Mouse (Mus musculus): ENCODE results near the gene Slc26a1. TPM values are rescaled to one million over a fixed set of nuclear protein-coding genes. Genes with fewer than 3 reads are reported as not detected.
A peak's percentile ranks its signal among the peaks of the same experiment; 100 is the strongest.

Slc26a1 gene
- polyA plus RNA-seq, 1 experiment from 2014 or later, result 0.22 TPM

DNA sequence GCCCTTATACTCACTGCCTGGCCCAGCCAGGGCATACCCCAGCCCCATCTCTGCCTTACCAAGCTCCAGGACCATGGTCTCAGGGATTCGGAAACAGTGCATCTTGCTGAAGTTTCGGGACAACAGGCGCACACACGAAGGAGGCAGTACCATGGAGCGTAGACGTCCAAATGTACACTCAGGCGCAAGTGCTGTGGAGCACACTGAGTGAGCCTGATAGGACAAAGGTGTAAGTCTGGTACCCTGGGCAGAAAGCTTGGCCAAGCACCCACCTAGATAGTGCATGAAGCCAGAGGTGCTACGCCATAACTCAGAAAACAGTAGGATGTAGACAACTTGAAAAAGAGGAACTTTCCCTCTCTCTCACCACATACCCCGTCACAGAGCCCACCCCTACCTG, 20.0 kb downstream of the Slc26a1 start:
- Histone ChIP-seq H3K4me1 (replicated peaks; ENCODE audit: control insufficient read depth, insufficient read depth) (peaks cover 3% of the 10 kb centered on the region), H3K9me3 (ENCODE audit: control insufficient read depth, low read length) (no peaks in the 10 kb centered on the region), H3K27ac (replicated peaks) (no peak overlapping the region), H3K9ac (ENCODE audit: low read length) (no peak overlapping the region), H3K4me2 (replicated peaks; ENCODE audit: low read depth) (no peak overlapping the region), H3K36me3 (ENCODE audit: control insufficient read depth, insufficient read depth, low read length) (peaks cover 16% of the 10 kb centered on the region; the same call in 1 of the 2 replicates), H3K4me3 (ENCODE audit: low read depth, low read length) (no peak overlapping the region), H3K27me3 (ENCODE audit: control insufficient read depth, insufficient read depth, low read length) (no peaks in the 10 kb centered on the region)
- 98% methylated on average over 9 of the region's 9 CpGs for WGBS
- DNase-seq (ENCODE audit: low spot score) (no peak), ATAC-seq (ENCODE audit: low FRiP score, low TSS enrichment) (no peak)
- TF ChIP-seq CTCF (IDR thresholded peaks at IDR 0.05; ENCODE audit: low read depth) (no peak), EP300 (optimal IDR thresholded peaks at IDR 0.05) (no peak)

DNA sequence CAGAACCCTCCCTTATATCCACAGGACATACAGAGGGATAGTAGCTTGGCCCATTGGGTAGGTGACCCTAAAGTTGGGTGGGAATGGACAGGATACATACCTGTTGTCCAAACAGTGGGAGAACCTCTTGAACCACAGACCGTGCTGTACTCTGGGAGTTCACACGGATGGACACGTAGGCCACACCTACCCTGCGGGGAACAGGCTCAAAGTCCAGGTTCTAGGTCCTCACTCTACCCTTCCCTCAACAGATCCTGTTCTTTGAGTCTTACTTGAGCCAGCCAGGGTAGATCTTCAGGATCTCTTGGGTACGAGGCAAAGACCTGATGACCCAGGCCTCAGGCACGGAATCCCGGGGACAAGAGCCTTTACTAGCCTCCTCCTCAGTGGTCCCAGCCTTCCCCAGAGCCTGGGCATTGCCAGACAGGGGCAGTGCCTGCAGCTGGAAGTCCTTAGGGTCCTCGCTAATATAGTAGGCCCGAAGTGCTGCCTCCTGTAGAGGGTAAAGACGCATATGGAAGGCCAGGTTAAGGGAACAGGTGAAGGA, 20.9 kb downstream of the Slc26a1 start:
- no peak overlapping the region for H3K4me2 ChIP-seq (replicated peaks; ENCODE audit: low read depth)
- TF ChIP-seq CTCF (IDR thresholded peaks at IDR 0.05; ENCODE audit: low read depth) (no peak), EP300 (optimal IDR thresholded peaks at IDR 0.05) (no peak)
- no peaks in the 10 kb centered on the region for H3K27me3 ChIP-seq (ENCODE audit: control insufficient read depth, insufficient read depth, low read length)
- no peak overlapping the region for H3K4me3 ChIP-seq (ENCODE audit: low read depth, low read length)
- no peaks in the 10 kb centered on the region for H3K9me3 ChIP-seq (ENCODE audit: control insufficient read depth, low read length)
- 89% methylated on average over 10 of the region's 10 CpGs for WGBS
- H3K4me1 ChIP-seq (replicated peaks; ENCODE audit: control insufficient read depth, insufficient read depth), result no peaks in the 10 kb centered on the region; the same call in 1 of the 2 replicates
- H3K9ac ChIP-seq (ENCODE audit: low read length), result no peak overlapping the region
- DNase-seq (ENCODE audit: low spot score) (no peak), ATAC-seq (ENCODE audit: low FRiP score, low TSS enrichment) (peak; percentile 13; the same call in 1 of the 2 replicates)
- no peak overlapping the region for H3K27ac ChIP-seq (replicated peaks)
- H3K36me3 ChIP-seq (ENCODE audit: control insufficient read depth, insufficient read depth, low read length), result peaks cover 17% of the 10 kb centered on the region; the same call in 1 of the 2 replicates

DNA sequence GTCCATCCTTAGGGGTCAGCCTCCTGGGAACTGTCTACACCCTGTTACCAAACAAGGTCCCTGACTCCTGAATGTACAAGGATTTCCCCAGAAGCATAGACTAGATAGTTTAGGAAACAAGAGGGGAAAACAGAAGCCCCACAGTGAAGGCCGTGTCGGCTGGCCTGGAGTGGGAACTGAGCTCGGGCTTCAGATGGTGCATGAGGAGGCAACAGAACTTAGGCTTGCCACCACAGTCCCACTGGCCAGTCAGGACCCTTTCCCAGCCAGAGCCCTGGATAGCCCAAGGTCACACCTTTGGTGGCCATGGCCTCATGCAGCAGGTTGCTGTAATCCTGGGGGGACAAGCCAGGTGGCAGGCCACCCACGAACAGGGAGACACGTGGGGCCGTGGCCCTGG, 22.0 kb downstream of the Slc26a1 start:
- H3K9me3 ChIP-seq (ENCODE audit: control insufficient read depth, low read length), result no peaks in the 10 kb centered on the region
- H3K27me3 ChIP-seq (ENCODE audit: control insufficient read depth, insufficient read depth, low read length), result no peaks in the 10 kb centered on the region
- peaks cover 26% of the 10 kb centered on the region for H3K36me3 ChIP-seq (ENCODE audit: control insufficient read depth, insufficient read depth, low read length)
- ATAC-seq (ENCODE audit: low FRiP score, low TSS enrichment) (no peak), DNase-seq (ENCODE audit: low spot score) (no peak)
- no peak overlapping the region for H3K9ac ChIP-seq (ENCODE audit: low read length)
- TF ChIP-seq CTCF (IDR thresholded peaks at IDR 0.05; ENCODE audit: low read depth) (no peak), EP300 (optimal IDR thresholded peaks at IDR 0.05) (no peak)
- H3K27ac ChIP-seq (replicated peaks), result no peak overlapping the region
- no peak overlapping the region for H3K4me2 ChIP-seq (replicated peaks; ENCODE audit: low read depth)
- 87% methylated on average over 6 of the region's 6 CpGs for WGBS
- H3K4me3 ChIP-seq (ENCODE audit: low read depth, low read length), result no peak overlapping the region
- no peaks in the 10 kb centered on the region for H3K4me1 ChIP-seq (replicated peaks; ENCODE audit: control insufficient read depth, insufficient read depth)

DNA sequence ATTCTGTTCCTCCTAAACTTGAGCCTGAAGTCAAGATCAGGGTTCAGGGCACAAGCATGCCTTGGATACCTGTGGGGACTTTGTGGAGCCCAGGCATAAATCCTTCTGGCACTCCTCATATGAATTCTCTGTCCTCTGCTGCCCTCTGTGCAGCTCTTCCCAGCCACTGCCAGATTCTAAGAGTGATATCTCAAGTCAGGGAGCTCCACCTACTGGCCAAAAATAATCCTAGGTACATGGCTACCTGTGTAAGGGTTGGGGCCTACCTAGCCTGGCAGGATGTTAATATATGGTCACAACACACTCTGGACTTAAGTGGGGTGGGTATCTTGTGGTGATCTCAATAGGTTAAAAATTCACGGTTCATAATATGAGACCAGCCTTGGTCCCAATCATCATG, 23.5 kb downstream of the Slc26a1 start:
- H3K36me3 ChIP-seq (ENCODE audit: control insufficient read depth, insufficient read depth, low read length), result peaks cover 35% of the 10 kb centered on the region

DNA sequence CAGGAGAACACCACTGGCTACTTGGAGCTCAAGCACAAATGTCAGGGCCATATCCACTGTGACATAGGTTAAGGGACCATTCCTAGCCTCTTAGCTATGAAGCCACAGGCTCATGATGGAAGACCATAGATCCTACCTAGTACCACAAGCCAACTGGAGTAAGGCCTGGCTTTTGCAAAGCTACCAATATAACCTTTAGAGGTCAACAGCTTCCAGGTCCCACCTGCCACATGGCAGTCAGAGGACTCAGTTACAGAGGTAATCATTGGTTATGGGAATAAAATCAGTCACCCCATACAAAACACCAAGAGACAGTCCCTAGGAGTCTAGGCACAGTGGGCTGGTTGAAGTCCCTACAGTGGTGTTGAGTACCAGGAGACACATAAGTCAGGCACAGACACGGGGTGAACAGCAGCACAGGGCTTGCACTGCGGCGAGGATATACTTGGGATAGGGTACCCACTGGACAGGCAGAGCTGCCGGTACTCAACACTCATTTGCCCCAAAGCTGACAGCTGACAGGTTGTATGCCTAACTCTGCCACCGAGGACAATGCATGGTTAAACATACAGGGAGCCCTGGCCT, 24.1 kb downstream of the Slc26a1 start:
- H3K4me3 ChIP-seq (ENCODE audit: low read depth, low read length), result no peak overlapping the region
- ATAC-seq (ENCODE audit: low FRiP score, low TSS enrichment) (no peak), DNase-seq (ENCODE audit: low spot score) (no peak)
- H3K27me3 ChIP-seq (ENCODE audit: control insufficient read depth, insufficient read depth, low read length), result no peaks in the 10 kb centered on the region
- peaks cover 38% of the 10 kb centered on the region for H3K36me3 ChIP-seq (ENCODE audit: control insufficient read depth, insufficient read depth, low read length)
- H3K4me2 ChIP-seq (replicated peaks; ENCODE audit: low read depth), result no peak overlapping the region
- no peak overlapping the region for H3K9ac ChIP-seq (ENCODE audit: low read length)
- H3K4me1 ChIP-seq (replicated peaks; ENCODE audit: control insufficient read depth, insufficient read depth), result no peaks in the 10 kb centered on the region
- no peak for TF ChIP-seq EP300 (optimal IDR thresholded peaks at IDR 0.05)
- no peak for TF ChIP-seq CTCF (IDR thresholded peaks at IDR 0.05; ENCODE audit: low read depth)
- WGBS, result 79% methylated on average over 5 of the region's 5 CpGs
- H3K27ac ChIP-seq (replicated peaks), result no peak overlapping the region
- H3K9me3 ChIP-seq (ENCODE audit: control insufficient read depth, low read length), result no peaks in the 10 kb centered on the region

More for the DNA sequence above, 23.5 kb downstream of the Slc26a1 start:
- Histone ChIP-seq H3K9ac (ENCODE audit: low read length) (no peak overlapping the region), H3K9me3 (ENCODE audit: control insufficient read depth, low read length) (no peaks in the 10 kb centered on the region), H3K27me3 (ENCODE audit: control insufficient read depth, insufficient read depth, low read length) (no peaks in the 10 kb centered on the region), H3K27ac (replicated peaks) (no peak overlapping the region), H3K4me2 (replicated peaks; ENCODE audit: low read depth) (no peak overlapping the region), H3K4me3 (ENCODE audit: low read depth, low read length) (no peak overlapping the region), H3K4me1 (replicated peaks; ENCODE audit: control insufficient read depth, insufficient read depth) (no peaks in the 10 kb centered on the region)
- TF ChIP-seq CTCF (IDR thresholded peaks at IDR 0.05; ENCODE audit: low read depth) (peak; percentile 84), EP300 (optimal IDR thresholded peaks at IDR 0.05) (no peak)
- DNase-seq (ENCODE audit: low spot score) (peak; percentile 55), ATAC-seq (ENCODE audit: low FRiP score, low TSS enrichment) (peak; percentile 75)
- WGBS, result 62% methylated on average over 1 of the region's 1 CpGs

DNA sequence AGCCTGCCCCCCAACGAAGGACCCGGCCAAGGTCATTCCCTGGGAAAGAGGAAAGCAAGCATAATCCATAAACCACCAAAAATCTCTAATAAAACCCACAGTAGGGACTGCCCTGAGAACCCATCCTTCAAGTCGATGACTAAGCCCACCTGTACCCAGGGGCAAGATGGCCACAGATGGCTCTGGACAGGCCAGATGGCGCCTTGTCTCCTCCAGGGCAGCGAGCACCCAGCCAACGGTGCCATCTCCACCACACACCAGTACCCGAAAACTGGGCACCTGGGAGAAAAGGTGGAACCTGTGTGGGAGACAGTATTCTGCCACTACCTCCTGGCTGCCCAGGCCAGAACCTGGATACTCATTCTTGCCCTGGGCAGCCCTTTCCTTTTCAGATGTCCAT, 25.0 kb downstream of the Slc26a1 start:
- DNase-seq (ENCODE audit: low spot score) (no peak), ATAC-seq (ENCODE audit: low FRiP score, low TSS enrichment) (no peak)
- no peak overlapping the region for H3K27ac ChIP-seq (replicated peaks)
- H3K4me1 ChIP-seq (replicated peaks; ENCODE audit: control insufficient read depth, insufficient read depth), result no peaks in the 10 kb centered on the region
- peaks cover 33% of the 10 kb centered on the region for H3K36me3 ChIP-seq (ENCODE audit: control insufficient read depth, insufficient read depth, low read length)
- H3K9me3 ChIP-seq (ENCODE audit: control insufficient read depth, low read length), result no peaks in the 10 kb centered on the region
- no peak overlapping the region for H3K4me2 ChIP-seq (replicated peaks; ENCODE audit: low read depth)
- no peak overlapping the region for H3K9ac ChIP-seq (ENCODE audit: low read length)
- H3K4me3 ChIP-seq (ENCODE audit: low read depth, low read length), result no peak overlapping the region
- whole genome bisulfite sequencing, result 92% methylated on average over 7 of the region's 7 CpGs
- no peaks in the 10 kb centered on the region for H3K27me3 ChIP-seq (ENCODE audit: control insufficient read depth, insufficient read depth, low read length)
- no peak for TF ChIP-seq EP300 (optimal IDR thresholded peaks at IDR 0.05)
- TF ChIP-seq CTCF (IDR thresholded peaks at IDR 0.05; ENCODE audit: low read depth), result no peak

All from stomach, postnatal 0 days (tissue).